8 mouse cellular contexts compared by ENCODE assay signal in the genomic region with DNA sequence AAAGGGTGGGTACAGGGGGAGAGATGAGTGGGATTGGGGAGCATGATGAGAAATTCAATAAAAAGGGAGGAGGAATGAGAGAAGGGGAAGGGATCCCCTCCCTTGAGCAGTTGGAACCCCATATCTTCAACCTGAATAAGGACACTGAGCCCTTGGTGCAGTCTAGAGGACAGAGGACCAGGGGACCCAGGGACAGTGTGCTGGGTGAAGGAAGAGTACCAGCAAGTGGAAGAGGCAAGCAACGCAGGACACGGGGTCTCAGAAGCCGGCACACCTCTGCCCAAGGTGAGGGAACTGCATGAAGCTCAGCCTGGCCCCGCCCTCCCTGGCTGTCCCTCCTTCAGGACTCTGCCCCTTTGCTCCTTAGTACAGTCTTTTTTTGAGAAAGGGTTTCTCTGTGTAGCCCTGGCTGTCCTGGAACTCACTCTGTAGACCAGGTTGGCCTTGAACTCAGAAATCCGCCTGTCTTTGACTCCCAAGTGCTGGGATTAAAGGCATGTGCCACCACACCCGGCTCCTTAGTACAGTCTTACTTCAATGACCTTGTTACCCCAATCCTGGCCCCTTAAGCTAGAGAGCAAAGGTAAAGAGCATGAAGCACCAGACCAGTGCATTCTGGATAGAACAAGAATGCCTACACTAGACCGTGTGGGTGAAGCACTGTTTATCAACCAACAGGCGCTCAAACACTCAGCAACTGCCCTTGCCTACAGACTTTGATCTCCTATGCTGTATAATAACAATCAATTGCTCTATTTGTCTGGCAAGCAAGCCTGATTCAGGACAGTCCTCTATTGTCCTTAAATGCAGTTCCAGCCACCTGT. TPM values are rescaled to one million over a fixed set of nuclear protein-coding genes. Genes with fewer than 3 reads are reported as not detected.
DNase-seq lines count a peak whose midpoint lies in the region; ATAC-seq and TF ChIP-seq lines count a peak whose summit lies in the region.

No protein-coding gene starts in this region.

- no peaks in the 10 kb centered on the region; the same call in 1 of the 2 replicates for H3K79me2 ChIP-seq in heart, adult 2 months (replicated peaks; ENCODE audit: control insufficient read depth, insufficient read depth, low read length)

- no peak for TF ChIP-seq CTCF in heart, adult 2 months (IDR thresholded peaks at IDR 0.05)

- WGBS in heart, embryonic 14.5 days, result 71% methylated on average over 8 of the region's 8 CpGs
- WGBS in heart, adult 2 months, result 87% methylated on average over 8 of the region's 8 CpGs
- 86% methylated on average over 8 of the region's 8 CpGs for WGBS in midbrain, embryonic 14.5 days

- no peaks in the 10 kb centered on the region for H3K9me3 ChIP-seq in heart, embryonic 14.5 days (ENCODE audit: control insufficient read depth, low read length)
- H3K9me3 ChIP-seq in midbrain, embryonic 14.5 days (ENCODE audit: control insufficient read depth, low read length), result no peaks in the 10 kb centered on the region

- no peaks in the 10 kb centered on the region for H3K27me3 ChIP-seq in heart, embryonic 14.5 days (ENCODE audit: control insufficient read depth, insufficient read depth, low read length)
- H3K27me3 ChIP-seq in heart, adult 2 months (ENCODE audit: control insufficient read depth, insufficient read depth, low read length), result no peaks in the 10 kb centered on the region
- no peaks in the 10 kb centered on the region for H3K27me3 ChIP-seq in midbrain, embryonic 14.5 days (ENCODE audit: control insufficient read depth, insufficient read depth, low read length)

- H3K4me3 ChIP-seq in heart, embryonic 14.5 days (ENCODE audit: control insufficient read depth in 1 of 2, insufficient read depth in 1 of 2, low read depth in 1 of 2, low read length in 2 of 2), result no peak overlapping the region
- no peak overlapping the region; the same call in 1 of the 2 replicates for H3K4me3 ChIP-seq in heart, adult 2 months
- peak overlapping the region; percentile 84 for H3K4me3 ChIP-seq in brown adipose tissue, adult 24 weeks (ENCODE audit: insufficient read depth, low read depth, low read length)
- peak overlapping the region; percentile 71 for H3K4me3 ChIP-seq in midbrain, embryonic 14.5 days (replicated peaks; ENCODE audit: low read depth, low read length)

- H3K4me2 ChIP-seq in heart, embryonic 14.5 days (ENCODE audit: low read length), result peak overlapping the region; percentile 100
- H3K4me2 ChIP-seq in midbrain, embryonic 14.5 days (ENCODE audit: low read length), result peak overlapping the region; percentile 99

- TF ChIP-seq POLR2A in heart, adult 2 months (IDR thresholded peaks at IDR 0.05; ENCODE audit: insufficient read depth, low read depth, low read length), result no peak

- intact Hi-C loops in heart, adult 2 months (cut with DNase I), result no loop called here
- intact Hi-C loops in gastrocnemius, postnatal 36 days (cut with DNase I), result no loop called here

- H3K9ac ChIP-seq in heart, embryonic 14.5 days (ENCODE audit: low read length), result no peak overlapping the region
- H3K9ac ChIP-seq in heart, adult 2 months (ENCODE audit: low read depth, low read length), result no peak overlapping the region
- H3K9ac ChIP-seq in midbrain, embryonic 14.5 days (replicated peaks; ENCODE audit: low read length), result 0 out of 2 replicates have a peak overlapping the region, but pooled peaks have one; percentile 16

- no peaks in the 10 kb centered on the region for H3K36me3 ChIP-seq in heart, embryonic 14.5 days (ENCODE audit: control insufficient read depth, insufficient read depth, low read length)
- no peaks in the 10 kb centered on the region for H3K36me3 ChIP-seq in heart, adult 2 months (ENCODE audit: control insufficient read depth, insufficient read depth, low read length)
- no peaks in the 10 kb centered on the region for H3K36me3 ChIP-seq in midbrain, embryonic 14.5 days (ENCODE audit: control insufficient read depth, insufficient read depth, low read length)

- no peak for TF ChIP-seq EP300 in heart, adult 2 months (IDR thresholded peaks at IDR 0.05; ENCODE audit: insufficient read depth, low read depth, low read length)

- no peak overlapping the region for H3K27ac ChIP-seq in heart, embryonic 14.5 days (replicated peaks in 1 of 2; ENCODE audit: control insufficient read depth in 1 of 2, insufficient read depth in 1 of 2, low read depth in 2 of 2, low read length in 2 of 2)
- H3K27ac ChIP-seq in heart, adult 2 months, result no peak overlapping the region
- H3K27ac ChIP-seq in brown adipose tissue, adult 24 weeks (replicated peaks; ENCODE audit: low read depth, low read length), result no peak overlapping the region
- no peak overlapping the region for H3K27ac ChIP-seq in midbrain, embryonic 14.5 days (replicated peaks; ENCODE audit: low read depth, low read length)

- H3K4me1 ChIP-seq in heart, embryonic 14.5 days (ENCODE audit: control insufficient read depth in 2 of 2, insufficient read depth in 2 of 2, low read length in 2 of 2), result peaks cover 10 to 11% of the 10 kb centered on the region in 2 experiments; a peak in 3 of 4 replicates
- peaks cover 10% of the 10 kb centered on the region for H3K4me1 ChIP-seq in heart, adult 2 months (ENCODE audit: control insufficient read depth, insufficient read depth, low read length)
- H3K4me1 ChIP-seq in brown adipose tissue, adult 24 weeks (ENCODE audit: control insufficient read depth, insufficient read depth, insufficient read length, low read length), result peaks cover 19% of the 10 kb centered on the region
- H3K4me1 ChIP-seq in midbrain, embryonic 14.5 days (ENCODE audit: control insufficient read depth, insufficient read depth, low read length), result peaks cover 11% of the 10 kb centered on the region

- ATAC-seq in heart, embryonic 14.5 days (ENCODE audit: insufficient number of reproducible peaks, insufficient read depth, low FRiP score, low read depth), result no peak
- ATAC-seq in midbrain, embryonic 14.5 days (ENCODE audit: low FRiP score, low TSS enrichment), result no peak
- no peak for ATAC-seq in erythroid progenitor cell, adult 5-6 weeks (replicated peaks; ENCODE audit: low FRiP score, poor library complexity, severe bottlenecking)

- no peak for DNase-seq in heart, adult 2 months
- peak; percentile 72 for DNase-seq in kidney, adult 18-20 months
- DNase-seq in midbrain, embryonic 14.5 days, result no peak
- DNase-seq in gastrocnemius, postnatal 36 days, result no peak
- DNase-seq in thymus, postnatal 0 days (ENCODE audit: low spot score), result no peak

RNA-seq across cellular contexts. Expression of gene Pdxk, which starts 1.6 kb away (rescaled TPM):
- polyA plus RNA-seq in heart, embryonic 14.5 days (2014; fragmentation: Nextera tagmentation; extraction: Ambion mirVana), result 4.0 and 4.5 TPM in 2 replicates
- total RNA-seq in heart, adult 2 months (2021), result 10 to 100 TPM; 12.1 to 12.4 TPM
- polyA plus RNA-seq in heart, adult 2 months (2012; rRNA removed), result 10.1 and 14.2 TPM in 2 replicates
- 21.2 and 28.2 TPM in 2 replicates for polyA plus RNA-seq in brown adipose tissue, adult 24 weeks (2012; ENCODE audit: insufficient read depth, insufficient read length, missing spikeins)
- 22.6 and 23.7 TPM in 2 replicates for polyA plus RNA-seq in midbrain, embryonic 14.5 days (2014; fragmentation: Nextera tagmentation; extraction: Ambion mirVana)
- 1.1 and 3.4 TPM in 2 replicates for total RNA-seq in erythroid progenitor cell, adult 5-6 weeks (2015; ENCODE audit: low replicate concordance)
- total RNA-seq in erythroid progenitor cell, adult 5-6 weeks (2017; ENCODE audit: low replicate concordance), result 0.90 and 2.6 TPM in 2 replicates
- total RNA-seq in gastrocnemius, postnatal 36 days (2021), result 1 to 10 TPM; 5.1 to 6.6 TPM
- polyA plus RNA-seq in thymus, postnatal 0 days (2015; fragmentation: Nextera tagmentation; extraction: Ambion mirVana), result 16.4 and 17.9 TPM in 2 replicates

RNA-seq across cellular contexts. Expression of gene Cstb, which starts 37.7 kb away (rescaled TPM):
- 123 and 124 TPM in 2 replicates for polyA plus RNA-seq in heart, embryonic 14.5 days (2014; fragmentation: Nextera tagmentation; extraction: Ambion mirVana)
- total RNA-seq in heart, adult 2 months (2021), result 10 to 100 TPM; 23.0 to 25.1 TPM
- 21.4 and 25.2 TPM in 2 replicates for polyA plus RNA-seq in heart, adult 2 months (2012; rRNA removed)
- polyA plus RNA-seq in brown adipose tissue, adult 24 weeks (2012; ENCODE audit: insufficient read depth, insufficient read length, missing spikeins), result 192 and 249 TPM in 2 replicates
- 100 and 102 TPM in 2 replicates for polyA plus RNA-seq in midbrain, embryonic 14.5 days (2014; fragmentation: Nextera tagmentation; extraction: Ambion mirVana)
- total RNA-seq in erythroid progenitor cell, adult 5-6 weeks (2015; ENCODE audit: low replicate concordance), result 14.3 TPM in 1 of 2 replicates, not detected in the other
- total RNA-seq in erythroid progenitor cell, adult 5-6 weeks (2017; ENCODE audit: low replicate concordance), result 6.7 TPM in 1 of 2 replicates, not detected in the other
- 10 to 100 TPM; 13.6 to 13.8 TPM for total RNA-seq in gastrocnemius, postnatal 36 days (2021)
- 1,727 and 1,921 TPM in 2 replicates for polyA plus RNA-seq in thymus, postnatal 0 days (2015; fragmentation: Nextera tagmentation; extraction: Ambion mirVana)

RNA-seq across cellular contexts. Expression of gene Rrp1, which starts 50.3 kb away (rescaled TPM):
- polyA plus RNA-seq in heart, embryonic 14.5 days (2014; fragmentation: Nextera tagmentation; extraction: Ambion mirVana), result 176 and 191 TPM in 2 replicates
- total RNA-seq in heart, adult 2 months (2021), result 10 to 100 TPM; 88.8 to 94.4 TPM
- polyA plus RNA-seq in heart, adult 2 months (2012; rRNA removed), result 51.3 and 91.5 TPM in 2 replicates
- 52.5 and 65.4 TPM in 2 replicates for polyA plus RNA-seq in brown adipose tissue, adult 24 weeks (2012; ENCODE audit: insufficient read depth, insufficient read length, missing spikeins)
- 305 and 353 TPM in 2 replicates for polyA plus RNA-seq in midbrain, embryonic 14.5 days (2014; fragmentation: Nextera tagmentation; extraction: Ambion mirVana)
- total RNA-seq in erythroid progenitor cell, adult 5-6 weeks (2015; ENCODE audit: low replicate concordance), result 23.1 and 56.2 TPM in 2 replicates
- total RNA-seq in erythroid progenitor cell, adult 5-6 weeks (2017; ENCODE audit: low replicate concordance), result 61.2 and 63.2 TPM in 2 replicates
- 10 to 100 TPM; 53.3 to 63.7 TPM for total RNA-seq in gastrocnemius, postnatal 36 days (2021)
- polyA plus RNA-seq in thymus, postnatal 0 days (2015; fragmentation: Nextera tagmentation; extraction: Ambion mirVana), result 373 and 391 TPM in 2 replicates

RNA-seq across cellular contexts. Expression of gene Olfr1358, which starts 54.1 kb away (rescaled TPM):
- not detected in 2 replicates for polyA plus RNA-seq in heart, embryonic 14.5 days (2014; fragmentation: Nextera tagmentation; extraction: Ambion mirVana)
- total RNA-seq in heart, adult 2 months (2021), result not detected
- polyA plus RNA-seq in heart, adult 2 months (2012; rRNA removed), result not detected in 2 replicates
- polyA plus RNA-seq in brown adipose tissue, adult 24 weeks (2012; ENCODE audit: insufficient read depth, insufficient read length, missing spikeins), result not detected in 2 replicates
- polyA plus RNA-seq in midbrain, embryonic 14.5 days (2014; fragmentation: Nextera tagmentation; extraction: Ambion mirVana), result not detected in 2 replicates
- not detected in 2 replicates for total RNA-seq in erythroid progenitor cell, adult 5-6 weeks (2015; ENCODE audit: low replicate concordance)
- not detected in 2 replicates for total RNA-seq in erythroid progenitor cell, adult 5-6 weeks (2017; ENCODE audit: low replicate concordance)
- not detected for total RNA-seq in gastrocnemius, postnatal 36 days (2021)
- not detected in 2 replicates for polyA plus RNA-seq in thymus, postnatal 0 days (2015; fragmentation: Nextera tagmentation; extraction: Ambion mirVana)

Comparison
In these comparisons a context has a peak if more than half of its experiments do, and no peak if none do; other contexts are left out.
1. H3K4me3 ChIP-seq: peak in brown adipose tissue, adult 24 weeks (single experiment) and midbrain, embryonic 14.5 days (single experiment); none in heart, embryonic 14.5 days (0 of 2) and heart, adult 2 months (single experiment).